Mouse (Mus musculus) midbrain, postnatal 0 days (tissue): ENCODE measurements around the gene Slc2a5. TPM values are rescaled to one million over a fixed set of nuclear protein-coding genes. Genes with fewer than 3 reads are reported as not detected.

Experiments
- ATAC-seq: fragments of 200-750 bp; cut with Nextera tagmentation; 2 replicates; pipeline ENCODE4 v1.8.0; 2017; ENCODE audit warnings: moderate number of reproducible peaks, mild to moderate bottlenecking, moderate TSS enrichment, moderate library complexity; ENCODE audit not compliant: low FRiP score
- DNase-seq: peaks from one replicate; pipeline ENCODE4 v3.0.0-alpha.2; 2015; ENCODE audit warnings: low spot score
- H3K27ac ChIP-seq: fragments of 300-500 bp; sonication (generic); 2 replicates; pipeline ENCODE4 v1.5.1; 2014; ENCODE audit warnings: low read depth, mild to moderate bottlenecking, low read length, mixed read lengths
- H3K27me3 ChIP-seq: fragments of 300-500 bp; sonication (generic); 2 replicates; pipeline ENCODE4 v1.6.1; 2014; ENCODE audit warnings: low read length, control low read depth, mixed read lengths; ENCODE audit not compliant: insufficient read depth
- H3K36me3 ChIP-seq: fragments of 300-500 bp; sonication (generic); 2 replicates; pipeline ENCODE4 v1.6.1; 2014; ENCODE audit warnings: low read length, control low read depth, mixed read lengths; ENCODE audit not compliant: insufficient read depth
- H3K4me1 ChIP-seq: fragments of 300-500 bp; sonication (generic); 2 replicates; pipeline ENCODE4 v1.6.1; 2014; ENCODE audit warnings: mild to moderate bottlenecking, control low read depth, antibody characterized with exemption, low read length, mixed read lengths; ENCODE audit not compliant: insufficient read depth
- H3K4me2 ChIP-seq: fragments of 300-500 bp; sonication (generic); 2 replicates; pipeline ENCODE4 v1.6.1; 2014; ENCODE audit warnings: low read depth, mild to moderate bottlenecking, low read length, mixed read lengths; ENCODE audit not compliant: poor library complexity, severe bottlenecking
- H3K4me3 ChIP-seq: fragments of 300-500 bp; sonication (generic); 2 replicates; pipeline ENCODE4 v1.5.1; 2014; ENCODE audit warnings: low read depth, mild to moderate bottlenecking, low read length, moderate library complexity
- H3K9ac ChIP-seq: fragments of 300-500 bp; sonication (generic); replicated peaks from 2 replicates; pipeline ENCODE4 v1.6.1; 2014; ENCODE audit warnings: mild to moderate bottlenecking, low read length, moderate library complexity, mixed read lengths; ENCODE audit not compliant: poor library complexity, severe bottlenecking
- H3K9me3 ChIP-seq: fragments of 300-500 bp; sonication (generic); 2 replicates; pipeline ENCODE4 v1.6.1; 2016; ENCODE audit warnings: low read length, control low read depth
- CTCF ChIP-seq: IDR thresholded peaks from 2 replicates; pipeline ENCODE4 v1.5.1; 2016; ENCODE audit warnings: antibody characterized with exemption, mild to moderate bottlenecking
- WGBS: fragments of 180-500 bp; shearing (Covaris S2); extraction: QIAGEN DNeasy Blood & Tissue Kit; methylation state at CpG from one replicate; pipeline ENCODE4 v1.1.7; 2014; 5-methylcytosine and 5-hydroxymethylcytosine counted together
- polyA plus RNA-seq: library from polyadenylated mRNA; unstranded; fragments of >200 nt; fragmentation: Nextera tagmentation; extraction: Ambion mirVana; gene quantifications from 2 replicates; pipeline ENCODE4 v1.2.1, GENCODE M21; 2015
- total RNA-seq: library from RNA; depleted of rRNA; stranded (reverse); fragments of >200 nt; gene quantifications from 2 replicates; pipeline ENCODE4 v1.2.3, GENCODE M21; 2014

Slc2a5 gene
- total and polyA plus RNA-seq, 2 experiments from 2014 or later = 3.2 to 4.3 TPM

GRCm38 (mm10) chr4:150127894-150128293 lies 8.8 kb downstream of the Slc2a5 start:
- TF ChIP-seq CTCF = no peak
- no peak for DNase-seq
- Histone ChIP-seq H3K27me3 (no peaks in the 10 kb centered on the region), H3K9me3 (no peaks in the 10 kb centered on the region), H3K4me2 (no peak overlapping the region), H3K27ac (no peak overlapping the region), H3K36me3 (no peaks in the 10 kb centered on the region), H3K4me3 (no peak overlapping the region), H3K4me1 (no peaks in the 10 kb centered on the region), H3K9ac (no peak overlapping the region)
- WGBS = 92% methylated on average over 7 of the region's 7 CpGs
- ATAC-seq = no peak

- Histone ChIP-seq H3K4me1 (no peaks in the 10 kb centered on the region), H3K27ac (no peak overlapping the region), H3K27me3 (no peaks in the 10 kb centered on the region), H3K9me3 (no peaks in the 10 kb centered on the region), H3K4me2 (no peak overlapping the region), H3K4me3 (no peak overlapping the region), H3K36me3 (no peaks in the 10 kb centered on the region), H3K9ac (no peak overlapping the region)
- DNase-seq (no peak), ATAC-seq (no peak)
- 70% methylated on average over 8 of the region's 8 CpGs for WGBS
- no peak for TF ChIP-seq CTCF
Measured at GRCm38 (mm10) chr4:150128571-150128970, 9.5 kb downstream of the Slc2a5 start.

GRCm38 (mm10) chr4:150130661-150131060 lies 11.6 kb downstream of the Slc2a5 start:
- H3K9ac ChIP-seq = no peak overlapping the region
- H3K27me3 ChIP-seq = no peaks in the 10 kb centered on the region
- ATAC-seq (no peak), DNase-seq (no peak)
- H3K36me3 ChIP-seq = no peaks in the 10 kb centered on the region
- no peaks in the 10 kb centered on the region for H3K9me3 ChIP-seq
- 59% methylated on average over 2 of the region's 2 CpGs for WGBS
- no peak overlapping the region for H3K27ac ChIP-seq
- no peak overlapping the region for H3K4me3 ChIP-seq
- no peak overlapping the region for H3K4me2 ChIP-seq
- TF ChIP-seq CTCF = no peak
- no peaks in the 10 kb centered on the region for H3K4me1 ChIP-seq

- 25% methylated on average over 24 of the region's 24 CpGs for WGBS
- no peak for DNase-seq
- Histone ChIP-seq H3K9me3 (no peaks in the 10 kb centered on the region), H3K27ac (no peak overlapping the region), H3K4me1 (no peaks in the 10 kb centered on the region), H3K36me3 (no peaks in the 10 kb centered on the region), H3K9ac (no peak overlapping the region), H3K4me2 (peak overlapping the region; percentile 22; the same call in 1 of the 2 replicates), H3K27me3 (no peaks in the 10 kb centered on the region), H3K4me3 (no peak overlapping the region)
- TF ChIP-seq CTCF = no peak
- ATAC-seq = no peak
Measured at GRCm38 (mm10) chr4:150132692-150133271, 13.7 kb downstream of the Slc2a5 start.

- Histone ChIP-seq H3K27me3 (no peaks in the 10 kb centered on the region), H3K9me3 (no peaks in the 10 kb centered on the region), H3K27ac (no peak overlapping the region), H3K9ac (no peak overlapping the region), H3K36me3 (no peaks in the 10 kb centered on the region), H3K4me3 (no peak overlapping the region), H3K4me2 (no peak overlapping the region), H3K4me1 (peaks cover 3% of the 10 kb centered on the region; the same call in 1 of the 2 replicates)
- TF ChIP-seq CTCF = no peak
- no peak for DNase-seq
- ATAC-seq = no peak
- WGBS = 90% methylated on average over 7 of the region's 7 CpGs
Measured at GRCm38 (mm10) chr4:150135254-150135653, 16.2 kb downstream of the Slc2a5 start.

DNA sequence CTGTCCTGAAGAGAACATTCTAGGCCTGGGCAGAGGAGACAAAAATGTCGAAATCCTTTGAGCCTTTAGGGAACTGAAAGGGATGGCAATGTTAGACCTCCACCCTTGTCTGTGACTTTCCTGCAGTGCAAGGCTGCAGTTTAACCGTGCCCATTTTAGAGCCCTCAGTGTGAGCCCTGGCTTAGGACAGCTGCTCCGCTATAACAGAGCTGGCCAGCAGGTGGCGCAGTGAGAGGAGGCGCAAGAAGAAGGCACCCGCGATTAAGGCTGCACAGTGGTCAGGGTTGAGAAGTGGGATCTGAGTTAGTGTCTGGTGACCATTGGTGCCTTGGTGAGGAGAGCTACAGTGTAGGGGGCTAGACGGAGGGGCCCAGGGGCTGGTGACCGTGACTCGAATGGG lies 17.6 kb downstream of the Slc2a5 start:
- no peaks in the 10 kb centered on the region for H3K27me3 ChIP-seq
- peak; percentile 65 for DNase-seq
- H3K36me3 ChIP-seq = no peaks in the 10 kb centered on the region
- no peak overlapping the region for H3K4me2 ChIP-seq
- H3K9ac ChIP-seq = no peak overlapping the region
- no peak overlapping the region for H3K27ac ChIP-seq
- no peak overlapping the region for H3K4me3 ChIP-seq
- peak; percentile 95 for TF ChIP-seq CTCF
- WGBS = 9% methylated on average over 10 of the region's 10 CpGs
- peaks cover 3% of the 10 kb centered on the region; the same call in 1 of the 2 replicates for H3K4me1 ChIP-seq
- ATAC-seq = no peak
- no peaks in the 10 kb centered on the region for H3K9me3 ChIP-seq
